Mouse (Mus musculus) A20 (cell line): ENCODE measurements around the gene Plpp3.
A peak's percentile ranks its signal among the peaks of the same experiment; 100 is the strongest.
"Not testable (repeated sequence)": the region's sequence is repeated elsewhere in the genome, so short reads cannot be mapped to it uniquely, and the experiment has no call there.

Experiments
- DNase-seq: peaks from one replicate; pipeline ENCODE4 v3.0.0-alpha.2; 2011; ENCODE audit warnings: low read depth, low spot score

Gene Plpp3

GRCm38 (mm10) chr4:105257667-105258560 is 100.8 kb downstream of the Plpp3 start:
- DNase-seq: no peak

GRCm38 (mm10) chr4:105260385-105260784 is 103.2 kb downstream of the Plpp3 start:
- no peak for DNase-seq

- no peak for DNase-seq
Observed at GRCm38 (mm10) chr4:105260893-105261769, 104.0 kb downstream of the Plpp3 start.

- no peak for DNase-seq
Observed at GRCm38 (mm10) chr4:105262358-105262757, 105.2 kb downstream of the Plpp3 start.

- DNase-seq: peak; percentile 74
Observed at GRCm38 (mm10) chr4:105263600-105263999, 106.5 kb downstream of the Plpp3 start.

GRCm38 (mm10) chr4:105265041-105265440 is 107.9 kb downstream of the Plpp3 start:
- no peak for DNase-seq

GRCm38 (mm10) chr4:105265678-105266077 is 108.5 kb downstream of the Plpp3 start:
- no peak for DNase-seq

GRCm38 (mm10) chr4:105268202-105268730 is 111.1 kb downstream of the Plpp3 start:
- DNase-seq: peak; percentile 68

- DNase-seq: not testable (repeated sequence)
Observed at GRCm38 (mm10) chr4:105269398-105269797, 112.3 kb downstream of the Plpp3 start.

- no peak for DNase-seq
Observed at GRCm38 (mm10) chr4:105271166-105271565, 114.0 kb downstream of the Plpp3 start.

- DNase-seq: no peak
Observed at GRCm38 (mm10) chr4:105273034-105273433, 115.9 kb downstream of the Plpp3 start.

- DNase-seq: no peak
Observed at GRCm38 (mm10) chr4:105273486-105273885, 116.3 kb downstream of the Plpp3 start.

GRCm38 (mm10) chr4:105275616-105276015 is 118.5 kb downstream of the Plpp3 start:
- no peak for DNase-seq

- no peak for DNase-seq
Observed at GRCm38 (mm10) chr4:105276062-105276795, 119.1 kb downstream of the Plpp3 start.

GRCm38 (mm10) chr4:105278161-105278560 is 121.0 kb downstream of the Plpp3 start:
- DNase-seq: no peak

- no peak for DNase-seq
Observed at GRCm38 (mm10) chr4:105278571-105279410, 121.6 kb downstream of the Plpp3 start.

- no peak for DNase-seq
Observed at GRCm38 (mm10) chr4:105279806-105280205, 122.7 kb downstream of the Plpp3 start.

GRCm38 (mm10) chr4:105281751-105282231 is 124.6 kb downstream of the Plpp3 start:
- no peak for DNase-seq
